Mouse (Mus musculus) olfactory bulb, adult 2 months (tissue): Measurements from ENCODE around the gene Gm17334.

ENCODE experiments used
- CTCF ChIP-seq: fragments of 200-500 bp; IDR thresholded peaks from 2 replicates; pipeline ENCODE4 v1.5.1; 2012; ENCODE audit warnings: low read depth, mild to moderate bottlenecking, low read length, moderate library complexity; ENCODE audit not compliant: insufficient read depth
- POLR2A ChIP-seq: fragments of 200-500 bp; IDR thresholded peaks from 2 replicates; pipeline ENCODE4 v1.6.1; 2012; ENCODE audit warnings: mild to moderate bottlenecking, low read depth, low read length, moderate library complexity; ENCODE audit not compliant: insufficient read depth

GRCm38 (mm10) chr11:53816841-53817375, 43.9 kb upstream of the Gm17334 start:
- TF ChIP-seq POLR2A (no peak), CTCF (no peak)
